Mouse (Mus musculus) hindlimb bud, embryonic 11.5 days (tissue): Measurements from ENCODE around the gene Ankrd1.

ENCODE experiments used
- DNase-seq: peaks from one replicate; pipeline ENCODE4 v3.0.0-alpha.2; 2012; ENCODE audit warnings: low read depth, low spot score; ENCODE audit errors: extremely low spot score

Gene Ankrd1

GRCm38 (mm10) chr19:36111054-36111895 is 8.6 kb downstream of the Ankrd1 start:
- DNase-seq, result peak; percentile 44

GRCm38 (mm10) chr19:36110465-36110864 is 9.4 kb downstream of the Ankrd1 start:
- DNase-seq, result no peak

- DNase-seq, result no peak
Measured at GRCm38 (mm10) chr19:36109318-36109944, 10.5 kb downstream of the Ankrd1 start.

- no peak for DNase-seq
Measured at GRCm38 (mm10) chr19:36103909-36104308, 16.0 kb downstream of the Ankrd1 start.

GRCm38 (mm10) chr19:36098916-36099315 is 21.0 kb downstream of the Ankrd1 start:
- no peak for DNase-seq

GRCm38 (mm10) chr19:36098265-36098664 is 21.6 kb downstream of the Ankrd1 start:
- DNase-seq, result no peak

GRCm38 (mm10) chr19:36097194-36097593 is 22.7 kb downstream of the Ankrd1 start:
- no peak for DNase-seq

GRCm38 (mm10) chr19:36090781-36091180 is 29.1 kb downstream of the Ankrd1 start:
- no peak for DNase-seq

GRCm38 (mm10) chr19:36083262-36084225 is 36.4 kb downstream of the Ankrd1 start, which contains the start of gene Rpp30:
TSS of gene Rpp30 (plus strand) at chr19:36083716.
- DNase-seq, result peak; percentile 73

- peak; percentile 53 for DNase-seq
Measured at GRCm38 (mm10) chr19:36082606-36083261, 37.2 kb downstream of the Ankrd1 start.

- no peak for DNase-seq
Measured at GRCm38 (mm10) chr19:36062801-36063529, 56.9 kb downstream of the Ankrd1 start.
